Mouse (Mus musculus) cerebellum, adult 2 months (tissue): ENCODE data around the gene Spatc1l.

ENCODE experiments used
- CTCF ChIP-seq: fragments of 200-500 bp; IDR thresholded peaks from 2 replicates; pipeline ENCODE4 v1.5.1; 2011; ENCODE audit warnings: low read depth, mild to moderate bottlenecking, control low read depth, low read length, moderate library complexity, borderline replicate concordance; ENCODE audit not compliant: insufficient read depth
- POLR2A ChIP-seq: fragments of 200-500 bp; IDR thresholded peaks from 2 replicates; pipeline ENCODE4 v1.6.1; 2011; ENCODE audit warnings: low read length, control low read depth, borderline replicate concordance; ENCODE audit not compliant: insufficient read depth

- TF ChIP-seq CTCF, result no peak
- TF ChIP-seq POLR2A, result no peak
Measured at GRCm38 (mm10) chr10:76546566-76546965, 15.5 kb upstream of the Spatc1l start.
